16 mouse cellular contexts compared by ENCODE assay signal in the genomic region with DNA sequence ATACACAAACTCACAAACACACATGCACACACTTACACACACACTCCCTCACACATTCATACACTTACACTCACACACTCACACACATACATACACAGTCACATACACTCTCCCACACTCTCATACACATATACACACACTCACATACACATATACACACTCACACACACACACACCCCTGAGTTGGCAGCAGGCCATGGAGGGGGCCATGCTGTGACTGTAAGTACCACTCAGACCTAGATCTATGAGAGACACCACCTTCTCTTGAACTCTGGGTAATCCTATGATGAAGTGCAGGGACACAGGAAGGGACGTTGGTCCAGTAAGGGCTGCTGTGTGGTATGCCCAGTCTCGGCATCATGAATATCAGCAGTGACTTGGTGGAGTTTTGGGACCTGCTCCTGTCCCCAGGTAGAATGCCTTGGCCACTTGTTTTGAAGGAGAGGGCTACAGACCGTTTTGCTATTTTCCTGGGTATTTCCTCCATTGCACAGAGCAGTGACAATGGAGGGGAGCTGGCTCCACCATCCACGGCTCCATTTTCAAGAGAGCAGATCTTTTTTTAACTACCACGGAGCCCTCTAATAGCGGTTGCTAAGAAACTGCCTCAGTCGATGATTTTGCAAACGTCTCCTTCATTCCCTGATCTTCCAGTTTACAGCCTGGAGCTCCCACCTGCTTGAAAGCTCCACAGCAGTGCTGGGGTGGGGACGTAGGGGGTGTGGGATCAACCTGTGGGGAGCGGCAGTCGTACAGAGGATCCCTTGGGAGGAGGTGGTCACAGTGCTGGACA.
DNase-seq lines count a peak whose midpoint lies in the region; ATAC-seq and TF ChIP-seq lines count a peak whose summit lies in the region.
"Had no signal": no experiment of that assay in that cellular context is flagged by ENCODE, and none has a peak within 500 bp of the region (broad histone marks: within the 10 kb centered on the region; RNA-seq: fewer than 3 reads in every experiment).

No protein-coding gene starts in this region.

- H3K4me3 ChIP-seq in lung, embryonic 16.5 days (ENCODE audit: low read length): no peak overlapping the region
- no peak overlapping the region for H3K4me3 ChIP-seq in cortical plate, adult 2 months (ENCODE audit: insufficient read depth, low read length)
- no peak overlapping the region for H3K4me3 ChIP-seq in hindbrain, postnatal 0 days (ENCODE audit: low read length)
- no peak overlapping the region for H3K4me3 ChIP-seq in intestine, postnatal 0 days (ENCODE audit: low read depth, low read length)
- H3K4me3 ChIP-seq: embryonic facial prominence, embryonic 15.5 days; intestine, embryonic 15.5 days; limb, embryonic 12.5 days; stomach, embryonic 15.5 days had no signal

- no peak for DNase-seq in frontal cortex, postnatal 25 days (ENCODE audit: low spot score in 2 of 2)
- no peak for DNase-seq in lung, postnatal 14 days
- DNase-seq in hindbrain, postnatal 0 days (ENCODE audit: low spot score): peak; percentile 50
- DNase-seq in urinary bladder, postnatal 25 days (ENCODE audit: low spot score): no peak
- DNase-seq: cerebellum, adult 11-12 months; gastrocnemius, postnatal 25 days; heart, postnatal 14 days; kidney, postnatal 10 days had no signal

- H3K9ac ChIP-seq in lung, embryonic 16.5 days (ENCODE audit: low read length): no peak overlapping the region
- no peak overlapping the region for H3K9ac ChIP-seq in hindbrain, postnatal 0 days (replicated peaks; ENCODE audit: low read length)
- no peak overlapping the region for H3K9ac ChIP-seq in intestine, postnatal 0 days (ENCODE audit: low read depth, low read length)
- H3K9ac ChIP-seq: embryonic facial prominence, embryonic 15.5 days; intestine, embryonic 15.5 days; limb, embryonic 12.5 days; stomach, embryonic 15.5 days had no signal

- 47% methylated on average over 11 of the region's 11 CpGs for WGBS in lung, embryonic 16.5 days
- WGBS in hindbrain, postnatal 0 days: 49% methylated on average over 11 of the region's 11 CpGs
- WGBS in intestine, postnatal 0 days: 54% methylated on average over 11 of the region's 11 CpGs

- H3K4me2 ChIP-seq in lung, embryonic 16.5 days (ENCODE audit: low read depth, low read length): no peak overlapping the region
- no peak overlapping the region for H3K4me2 ChIP-seq in hindbrain, postnatal 0 days (ENCODE audit: low read depth, low read length)
- H3K4me2 ChIP-seq in intestine, postnatal 0 days (replicated peaks; ENCODE audit: low read depth): no peak overlapping the region
- H3K4me2 ChIP-seq: embryonic facial prominence, embryonic 15.5 days; intestine, embryonic 15.5 days; limb, embryonic 12.5 days; stomach, embryonic 15.5 days had no signal

- TF ChIP-seq POLR2A in cortical plate, adult 2 months (IDR thresholded peaks at IDR 0.05; ENCODE audit: extremely low read depth, insufficient read depth, low read length): 0 out of 2 replicates have a peak, but pooled peaks have one; percentile 28

- no peak for TF ChIP-seq CTCF in cortical plate, adult 2 months (IDR thresholded peaks at IDR 0.05; ENCODE audit: extremely low read depth, insufficient read depth, low read length)
- no peak for TF ChIP-seq CTCF in hindbrain, postnatal 0 days (IDR thresholded peaks at IDR 0.05; ENCODE audit: low read depth)
- no peak for TF ChIP-seq CTCF in intestine, postnatal 0 days (IDR thresholded peaks at IDR 0.05; ENCODE audit: low read depth)

- no peaks in the 10 kb centered on the region for H3K9me3 ChIP-seq in lung, embryonic 16.5 days (ENCODE audit: control insufficient read depth, low read length)
- no peaks in the 10 kb centered on the region for H3K9me3 ChIP-seq in hindbrain, postnatal 0 days (ENCODE audit: low read length)
- H3K9me3 ChIP-seq in intestine, postnatal 0 days (ENCODE audit: control insufficient read depth): no peaks in the 10 kb centered on the region
- H3K9me3 ChIP-seq: embryonic facial prominence, embryonic 15.5 days; intestine, embryonic 15.5 days; limb, embryonic 12.5 days; stomach, embryonic 15.5 days had no signal

- no peaks in the 10 kb centered on the region for H3K36me3 ChIP-seq in lung, embryonic 16.5 days (ENCODE audit: control insufficient read depth, insufficient read depth, low read length)
- H3K36me3 ChIP-seq in hindbrain, postnatal 0 days (ENCODE audit: insufficient read depth, low read length): no peaks in the 10 kb centered on the region
- H3K36me3 ChIP-seq in intestine, postnatal 0 days (ENCODE audit: control insufficient read depth, insufficient read depth): no peaks in the 10 kb centered on the region
- H3K36me3 ChIP-seq: embryonic facial prominence, embryonic 15.5 days; intestine, embryonic 15.5 days; limb, embryonic 12.5 days; stomach, embryonic 15.5 days had no signal

- no peaks in the 10 kb centered on the region for H3K27me3 ChIP-seq in lung, embryonic 16.5 days (ENCODE audit: control insufficient read depth, insufficient read depth, low read depth, low read length)
- no peaks in the 10 kb centered on the region for H3K27me3 ChIP-seq in hindbrain, postnatal 0 days (ENCODE audit: insufficient read depth, low read length)
- no peaks in the 10 kb centered on the region for H3K27me3 ChIP-seq in intestine, postnatal 0 days (replicated peaks; ENCODE audit: control insufficient read depth, insufficient read depth, low read length)
- H3K27me3 ChIP-seq: embryonic facial prominence, embryonic 15.5 days; intestine, embryonic 15.5 days; limb, embryonic 12.5 days; stomach, embryonic 15.5 days had no signal

- H3K4me1 ChIP-seq in lung, embryonic 16.5 days (replicated peaks; ENCODE audit: control insufficient read depth, insufficient read depth, low read length): no peaks in the 10 kb centered on the region
- peaks cover 9% of the 10 kb centered on the region for H3K4me1 ChIP-seq in cortical plate, adult 2 months (ENCODE audit: control insufficient read depth, insufficient read depth, low read length)
- H3K4me1 ChIP-seq in hindbrain, postnatal 0 days (ENCODE audit: insufficient read depth, low read length): peaks cover 9% of the 10 kb centered on the region; the same call in 1 of the 2 replicates
- no peaks in the 10 kb centered on the region for H3K4me1 ChIP-seq in intestine, postnatal 0 days (replicated peaks; ENCODE audit: control insufficient read depth, insufficient read depth, low read length)
- H3K4me1 ChIP-seq: embryonic facial prominence, embryonic 15.5 days; intestine, embryonic 15.5 days; stomach, embryonic 15.5 days had no signal

- H3K27ac ChIP-seq in lung, embryonic 16.5 days (ENCODE audit: low read length): no peak overlapping the region
- peak overlapping the region; percentile 51 for H3K27ac ChIP-seq in cortical plate, adult 2 months (ENCODE audit: insufficient read depth, low read length)
- peak overlapping the region; percentile 58; the same call in 1 of the 2 replicates for H3K27ac ChIP-seq in hindbrain, postnatal 0 days
- no peak overlapping the region for H3K27ac ChIP-seq in intestine, postnatal 0 days (ENCODE audit: low read depth, low read length)
- H3K27ac ChIP-seq: embryonic facial prominence, embryonic 15.5 days; intestine, embryonic 15.5 days; limb, embryonic 12.5 days; stomach, embryonic 15.5 days had no signal

- peak; percentile 59; the same call in 1 of the 2 replicates for ATAC-seq in frontal cortex, adult (ENCODE audit: low TSS enrichment)
- ATAC-seq in lung, embryonic 16.5 days (ENCODE audit: low read depth): 0 out of 2 replicates have a peak, but pooled peaks have one; percentile 37
- no peak; the same call in 1 of the 2 replicates for ATAC-seq in hindbrain, postnatal 0 days
- ATAC-seq in intestine, postnatal 0 days: no peak
- ATAC-seq: intestine, embryonic 15.5 days had no signal

Comparison
In these comparisons a context has a peak if more than half of its experiments do, and no peak if none do; other contexts are left out.
1. ATAC-seq: peak in frontal cortex, adult (single experiment) and lung, embryonic 16.5 days (single experiment); none in hindbrain, postnatal 0 days (single experiment) and intestine, postnatal 0 days (single experiment).
2. H3K27ac ChIP-seq: peak in cortical plate, adult 2 months (single experiment) and hindbrain, postnatal 0 days (single experiment); none in lung, embryonic 16.5 days (single experiment) and intestine, postnatal 0 days (single experiment).